Mouse (Mus musculus) macrophage (primary cell): ENCODE data around the gene Cep97. TPM values are rescaled to one million over a fixed set of nuclear protein-coding genes. Genes with fewer than 3 reads are reported as not detected.

Experiments
- H3K27ac ChIP-seq: fragments of 350-480 bp; formaldehyde crosslinking; 2 replicates; pipeline ENCODE4 v1.9.0; 2021
- H3K36me3 ChIP-seq: fragments of 350-480 bp; formaldehyde crosslinking; 2 replicates; pipeline ENCODE4 v1.9.0; 2021; ENCODE audit errors: inconsistent target
- H3K4me3 ChIP-seq: fragments of 350-480 bp; formaldehyde crosslinking; 2 replicates; pipeline ENCODE4 v1.9.0; 2021; ENCODE audit errors: inconsistent target
- H3K79me2 ChIP-seq: fragments of 350-480 bp; formaldehyde crosslinking; 2 replicates; pipeline ENCODE4 v1.9.0; 2021; ENCODE audit errors: inconsistent target
- WGBS: methylation state at CpG from one replicate; pipeline ENCODE4 v1.1.7; 2026; ENCODE audit warnings: inconsistent platforms; ENCODE audit not compliant: missing documents; 5-methylcytosine and 5-hydroxymethylcytosine counted together
- polyA plus RNA-seq: library from polyadenylated mRNA; stranded (reverse); fragments of 250-400 nt; gene quantifications from 3 replicates; pipeline ENCODE4 v1.2.4, GENCODE M21; 2018; ENCODE audit warnings: inconsistent platforms

Cep97 gene
- polyA plus RNA-seq, 1 experiment from 2014 or later: 1.5 TPM

DNA sequence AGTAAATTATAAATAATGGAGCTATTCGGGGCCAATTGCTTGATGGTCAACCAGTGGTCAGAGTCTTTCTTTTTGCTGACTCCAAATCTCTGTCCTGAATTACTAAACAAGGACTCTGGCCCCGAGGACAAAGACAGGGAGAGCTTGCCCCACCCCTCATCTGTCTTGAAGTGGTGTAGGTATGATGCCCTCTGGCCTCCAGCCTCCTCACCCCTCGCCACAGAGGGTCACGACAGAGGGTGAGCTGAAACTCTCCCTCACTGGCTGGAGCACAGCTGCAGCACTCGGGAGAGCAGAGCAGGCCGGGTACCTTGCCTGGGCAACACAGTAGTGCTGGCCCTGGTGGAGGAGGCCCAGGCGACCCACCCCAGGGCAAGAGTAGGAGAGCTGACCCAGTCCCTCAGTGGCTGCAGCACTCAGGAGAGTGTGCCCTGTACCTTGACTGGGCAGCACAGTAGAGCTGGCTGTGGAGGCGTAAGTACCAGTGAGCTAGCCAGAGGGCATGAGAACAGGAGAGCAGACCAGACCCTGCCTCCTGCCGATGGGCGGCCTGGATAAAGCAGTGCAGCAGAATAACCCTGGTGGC is 24.4 kb downstream of the Cep97 start:
- Histone ChIP-seq H3K27ac (no peak overlapping the region), H3K4me3 (no peak overlapping the region), H3K79me2 (no peaks in the 10 kb centered on the region), H3K36me3 (no peaks in the 10 kb centered on the region)
- WGBS: 90% methylated on average over 8 of the region's 10 CpGs

DNA sequence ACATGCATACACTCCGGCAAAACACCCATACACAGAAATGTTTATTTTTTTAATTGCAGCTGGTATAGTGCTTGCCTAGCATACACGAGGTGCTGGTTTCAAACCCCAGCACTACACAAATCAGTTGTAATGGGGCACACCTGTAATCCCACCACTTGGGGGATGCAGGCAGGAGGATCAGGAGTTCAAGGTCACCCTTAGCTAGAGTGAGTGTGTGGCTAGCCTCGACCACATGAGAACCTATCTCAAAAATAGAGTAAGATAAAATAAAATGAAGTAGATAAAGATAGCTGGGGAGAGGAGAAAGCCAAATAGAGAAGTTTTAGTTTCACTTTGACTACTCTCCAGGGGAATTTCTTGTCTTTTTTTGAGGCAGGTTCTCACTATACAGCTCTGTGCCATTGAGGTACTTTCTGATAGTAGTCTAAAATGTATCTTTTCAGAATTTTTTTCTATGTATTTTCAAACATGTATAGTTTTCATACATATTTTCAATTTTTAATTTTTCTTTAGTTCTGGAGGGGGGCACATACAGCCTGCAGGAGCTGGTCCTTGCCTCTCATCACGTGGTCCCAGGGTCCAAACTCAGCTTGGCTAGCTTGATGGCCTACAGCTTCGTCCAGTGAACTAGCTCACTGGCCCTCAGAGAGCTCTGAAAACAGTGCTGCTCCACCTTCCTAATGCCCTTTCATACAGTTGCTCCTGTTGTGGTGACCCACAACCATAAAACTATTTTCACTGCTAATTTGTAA is 27.6 kb downstream of the Cep97 start:
- Histone ChIP-seq H3K4me3 (no peak overlapping the region), H3K27ac (no peak overlapping the region), H3K79me2 (no peaks in the 10 kb centered on the region), H3K36me3 (no peaks in the 10 kb centered on the region)
- 71% methylated on average over 4 of the region's 5 CpGs for WGBS

DNA sequence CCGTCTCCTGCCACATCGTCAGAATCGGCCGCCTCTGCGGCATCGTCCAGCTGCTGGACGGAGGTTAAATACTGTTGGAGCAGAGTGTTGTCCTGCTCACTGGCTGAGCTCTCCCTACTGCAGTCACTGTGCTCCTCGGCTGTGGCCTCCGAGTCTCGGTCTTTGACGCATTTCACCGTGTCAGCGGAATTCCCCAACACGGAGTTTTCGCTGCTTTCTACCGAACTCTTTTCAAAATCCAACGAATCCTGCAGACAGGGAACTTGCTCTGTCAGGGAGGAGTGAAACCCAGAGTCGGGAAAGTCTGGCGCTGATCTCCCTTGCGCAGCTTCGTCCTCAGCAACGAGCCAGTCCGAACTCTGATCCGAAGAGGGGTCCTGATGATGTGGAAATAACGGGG is 29.3 kb downstream of the Cep97 start:
- WGBS: 92% methylated on average over 24 of the region's 25 CpGs
- no peak overlapping the region for H3K27ac ChIP-seq
- no peaks in the 10 kb centered on the region for H3K79me2 ChIP-seq

DNA sequence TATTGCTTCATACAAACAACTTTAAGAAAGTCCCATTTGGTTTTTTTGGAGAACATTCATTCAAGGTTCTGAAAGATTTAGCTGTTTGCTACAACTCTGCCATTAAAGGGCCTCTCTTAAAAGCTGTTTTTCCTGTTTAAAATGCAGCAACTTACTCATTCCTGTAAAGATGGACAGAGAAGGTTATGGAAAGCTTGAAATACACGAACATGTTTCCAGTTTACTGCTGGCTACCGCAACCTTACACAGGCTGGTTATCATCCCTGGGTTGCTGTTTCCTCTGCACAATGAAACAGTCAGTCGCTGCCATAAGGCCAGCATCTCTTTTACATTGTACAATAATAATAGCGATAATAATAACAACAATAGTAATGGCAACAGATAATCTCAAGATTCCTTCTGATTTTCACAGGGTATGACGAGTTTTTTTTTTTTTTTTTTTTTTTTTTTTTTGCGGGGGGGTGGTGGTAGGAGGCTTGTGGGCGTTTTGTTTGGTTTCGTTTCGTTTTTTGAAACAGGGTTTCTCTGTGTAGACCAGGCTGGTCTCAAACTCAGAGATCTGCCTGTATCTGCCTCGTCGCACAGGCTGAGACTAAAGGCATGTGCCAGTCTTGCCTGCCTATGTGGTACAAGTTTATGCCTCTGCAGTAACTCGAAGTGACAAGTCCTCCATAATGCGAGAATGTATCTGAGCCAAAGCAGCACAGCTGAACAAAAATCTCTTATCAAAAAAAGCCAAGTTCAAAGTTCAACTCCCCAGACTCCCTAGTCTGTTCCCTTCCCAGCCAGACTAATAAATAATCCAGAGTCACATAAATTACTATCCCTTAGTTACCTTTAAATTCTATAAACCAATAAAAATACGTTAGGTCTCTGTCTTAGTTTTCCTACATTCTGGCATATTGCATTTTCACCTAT is 32.6 kb downstream of the Cep97 start:
- Histone ChIP-seq H3K27ac (no peak overlapping the region), H3K36me3 (no peaks in the 10 kb centered on the region), H3K4me3 (no peak overlapping the region), H3K79me2 (no peaks in the 10 kb centered on the region)
- WGBS: 92% methylated on average over 12 of the region's 14 CpGs

More for the DNA sequence above, 29.3 kb downstream of the Cep97 start:
- no peak overlapping the region for H3K4me3 ChIP-seq
- H3K36me3 ChIP-seq: no peaks in the 10 kb centered on the region

DNA sequence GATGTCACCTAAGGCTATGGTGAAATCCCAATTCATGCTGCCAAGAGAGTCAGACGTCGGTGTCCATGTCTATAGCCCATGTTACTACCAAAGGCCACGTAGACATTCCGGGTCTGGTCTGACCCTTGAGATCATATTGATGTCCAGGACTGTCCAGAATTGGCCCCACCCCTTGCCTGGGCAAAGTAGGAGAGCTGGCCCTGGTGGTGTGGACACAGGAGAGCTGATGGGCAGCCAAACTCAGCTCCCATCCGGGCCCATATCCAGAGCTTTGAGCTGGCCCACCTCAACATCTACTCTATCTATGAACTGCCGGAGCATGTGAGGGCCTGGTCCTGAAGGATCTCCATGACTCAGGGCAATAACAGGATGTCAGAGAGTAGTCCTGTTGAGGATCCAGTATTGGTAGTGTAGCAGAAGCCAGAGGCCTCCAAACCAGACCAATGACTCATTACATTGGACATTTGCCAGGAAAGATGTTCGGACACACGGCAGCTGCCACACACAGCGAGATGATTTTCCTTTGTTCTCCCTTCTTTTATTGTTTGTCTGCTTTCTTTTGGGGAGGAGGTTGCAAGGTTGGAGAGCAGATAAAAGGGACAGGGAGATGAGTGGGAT is 36.2 kb downstream of the Cep97 start:
- H3K27ac ChIP-seq: no peak overlapping the region
- H3K4me3 ChIP-seq: no peak overlapping the region
- no peaks in the 10 kb centered on the region for H3K36me3 ChIP-seq
- 68% methylated on average over 9 of the region's 9 CpGs for WGBS
- H3K79me2 ChIP-seq: no peaks in the 10 kb centered on the region

DNA sequence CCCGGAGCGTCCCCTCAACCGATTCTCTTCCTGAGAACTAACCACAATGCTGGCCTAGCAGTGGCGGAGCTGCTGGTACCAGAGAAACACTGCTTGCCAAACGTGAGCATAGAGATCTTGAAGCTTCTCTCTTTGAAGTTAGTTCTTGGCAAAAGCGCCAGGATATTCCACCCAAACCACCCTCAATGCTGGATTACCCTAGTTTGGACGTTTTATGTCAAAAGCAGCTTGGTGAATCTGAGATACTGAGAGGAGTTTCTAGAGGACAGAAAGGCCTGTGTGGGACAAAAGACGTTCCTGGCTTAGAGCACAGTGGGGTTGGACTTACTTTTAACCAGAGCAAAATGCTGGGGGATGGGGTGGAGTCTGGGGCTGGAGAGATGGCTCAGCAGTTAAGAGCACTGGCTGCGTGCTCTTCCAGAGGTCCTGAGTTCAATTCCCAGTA is 39.0 kb downstream of the Cep97 start:
- H3K4me3 ChIP-seq: peak overlapping the region; percentile 28
- H3K79me2 ChIP-seq: no peaks in the 10 kb centered on the region
- 4% methylated on average over 8 of the region's 9 CpGs for WGBS
- H3K27ac ChIP-seq: no peak overlapping the region
- H3K36me3 ChIP-seq: no peaks in the 10 kb centered on the region

DNA sequence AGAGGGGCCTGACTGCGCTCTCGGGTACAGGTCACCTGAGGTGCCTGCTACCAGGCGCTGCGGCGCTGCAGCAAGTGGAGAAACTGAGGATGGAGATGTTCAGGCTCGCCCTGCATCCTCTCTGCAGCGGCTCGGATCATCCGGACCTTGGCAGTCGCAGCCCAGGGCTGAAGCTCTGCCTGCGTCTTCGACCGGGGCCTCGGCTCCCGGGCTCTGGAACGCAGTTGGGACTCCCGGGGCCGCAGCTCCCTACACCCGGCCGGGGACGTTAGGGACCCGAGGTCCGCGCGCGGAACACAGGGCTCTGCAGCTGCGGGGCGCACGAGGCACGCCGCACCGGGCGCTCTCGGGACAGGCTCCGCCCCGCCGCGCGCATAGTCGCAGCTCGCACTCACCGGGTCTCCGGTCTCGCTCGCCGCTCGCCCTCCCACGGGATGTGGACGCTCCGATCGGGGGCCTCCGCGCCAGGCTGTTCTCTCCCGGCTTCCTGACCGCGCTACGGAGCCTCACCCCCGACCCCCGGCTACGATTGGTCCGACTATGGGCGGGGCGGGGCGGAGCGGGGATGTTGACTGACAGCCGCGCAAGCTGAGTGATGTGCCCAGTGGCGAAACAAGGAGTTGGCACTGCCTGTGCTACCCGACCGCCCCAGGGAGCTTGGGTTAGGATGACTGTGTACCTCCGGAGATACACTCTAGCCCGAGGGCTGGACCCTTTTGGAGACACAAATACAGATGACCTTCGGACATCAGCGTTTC is 39.6 kb downstream of the Cep97 start, which contains the start of gene Nxpe3:
Gene Nxpe3, minus strand, starts transcription at position 393 of the 758 bp plus-strand sequence.
- 2% methylated on average over 66 of the region's 74 CpGs for WGBS
- Histone ChIP-seq H3K27ac (no peak within 1 kb of the TSS), H3K4me3 (peak within 1 kb of the TSS; percentile 29), H3K36me3 (no peaks in the 10 kb centered on the region), H3K79me2 (no peaks in the 10 kb centered on the region)

DNA sequence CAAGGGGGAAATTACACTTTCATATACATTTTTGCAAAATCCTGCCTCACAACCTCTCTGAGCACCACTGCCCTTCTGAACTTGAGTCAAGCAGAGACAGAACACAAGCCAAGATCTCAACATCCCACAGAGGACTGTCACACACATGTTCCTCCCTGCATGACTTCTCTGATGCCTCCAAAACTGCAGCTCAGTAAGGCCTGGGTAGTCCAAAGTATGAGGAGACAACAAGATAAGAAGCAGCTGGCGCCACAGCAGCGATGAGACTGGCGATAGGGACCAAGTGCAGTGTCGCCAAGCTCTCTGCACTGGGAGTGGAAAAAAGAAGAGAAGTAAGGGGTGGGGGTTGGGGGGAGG is 40.1 kb downstream of the Cep97 start:
- Histone ChIP-seq H3K79me2 (no peaks in the 10 kb centered on the region), H3K4me3 (peak overlapping the region; percentile 29), H3K36me3 (no peaks in the 10 kb centered on the region), H3K27ac (no peak overlapping the region)
- WGBS: 3% methylated on average over 4 of the region's 4 CpGs

DNA sequence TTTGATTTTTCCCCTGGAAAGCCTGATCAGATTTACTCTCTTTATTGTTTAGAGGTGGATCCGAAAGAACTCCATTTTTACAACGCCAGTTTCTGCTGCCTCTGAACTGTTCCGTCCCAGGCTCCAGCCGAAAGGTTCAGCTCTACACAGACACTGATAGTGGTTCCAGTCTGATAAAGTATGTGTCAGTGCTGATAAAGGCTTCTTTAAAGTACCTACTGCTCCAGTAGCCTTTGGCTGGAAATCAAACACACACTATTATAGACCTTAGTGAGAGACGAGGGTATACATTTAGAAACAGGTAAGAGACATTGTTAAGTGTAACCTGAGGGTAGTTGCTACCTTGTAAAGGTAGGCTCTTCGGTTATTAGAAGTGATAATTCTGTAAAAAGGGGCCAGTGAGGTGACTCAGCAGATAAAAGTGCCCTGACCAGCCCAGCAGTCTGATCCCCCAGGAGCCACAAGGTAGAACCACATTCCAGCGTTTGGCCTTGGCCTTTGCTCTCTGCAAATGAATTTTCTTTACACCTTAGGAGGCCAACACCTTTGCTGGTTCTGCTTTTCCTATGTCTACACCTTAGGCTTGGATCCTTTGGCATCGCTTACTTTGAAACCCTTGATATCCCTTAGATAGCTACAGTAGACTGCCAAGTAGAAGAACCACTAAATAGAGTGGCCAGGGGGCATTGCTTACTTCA is 41.1 kb downstream of the Cep97 start:
- Histone ChIP-seq H3K36me3 (no peaks in the 10 kb centered on the region), H3K79me2 (no peaks in the 10 kb centered on the region), H3K4me3 (no peak overlapping the region), H3K27ac (no peak overlapping the region)
- 86% methylated on average over 8 of the region's 8 CpGs for WGBS

DNA sequence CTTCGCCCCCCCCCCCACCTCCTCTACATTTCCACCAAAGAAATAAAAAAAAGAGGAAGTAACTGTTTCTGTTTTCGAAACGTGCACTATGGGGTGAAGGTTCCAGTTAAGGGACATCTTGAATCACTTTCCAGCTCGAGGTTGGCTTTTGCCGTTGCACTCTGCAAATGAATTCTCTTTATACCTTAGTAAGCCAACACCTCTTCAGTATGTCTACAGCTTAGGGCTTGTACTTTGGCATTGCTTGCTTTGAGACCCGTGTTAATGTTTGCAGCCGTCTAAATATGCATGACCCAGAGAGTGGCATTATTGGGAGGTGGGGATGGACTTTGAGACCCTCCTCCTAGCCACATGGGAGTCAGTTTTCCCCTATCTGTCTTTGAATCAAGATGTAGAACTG is 42.2 kb downstream of the Cep97 start:
- H3K79me2 ChIP-seq: no peaks in the 10 kb centered on the region
- 12% methylated on average over 6 of the region's 7 CpGs for WGBS
- H3K27ac ChIP-seq: no peak overlapping the region
- no peaks in the 10 kb centered on the region for H3K36me3 ChIP-seq
- H3K4me3 ChIP-seq: no peak overlapping the region

DNA sequence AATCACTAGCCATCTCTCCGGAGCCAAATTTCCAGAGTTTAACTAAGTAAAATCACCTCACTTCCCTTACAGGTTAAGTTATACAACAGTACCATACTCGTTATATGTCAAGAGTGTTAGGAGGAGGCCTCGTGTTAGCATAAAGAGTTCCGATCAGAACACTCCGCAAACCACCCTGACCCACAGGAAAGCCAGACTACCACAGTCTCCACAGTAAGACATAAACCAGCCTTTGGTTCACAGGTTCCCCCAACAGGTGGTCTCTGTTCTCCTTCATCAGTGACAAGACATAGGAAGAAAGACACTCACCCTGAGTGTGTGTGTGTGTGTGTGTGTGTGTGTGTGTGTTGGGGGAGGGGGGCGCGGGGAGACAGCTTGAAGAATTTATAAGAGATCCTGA is 43.3 kb downstream of the Cep97 start:
- Histone ChIP-seq H3K36me3 (no peaks in the 10 kb centered on the region), H3K4me3 (no peak overlapping the region), H3K79me2 (no peaks in the 10 kb centered on the region), H3K27ac (no peak overlapping the region)
- 85% methylated on average over 5 of the region's 7 CpGs for WGBS

DNA sequence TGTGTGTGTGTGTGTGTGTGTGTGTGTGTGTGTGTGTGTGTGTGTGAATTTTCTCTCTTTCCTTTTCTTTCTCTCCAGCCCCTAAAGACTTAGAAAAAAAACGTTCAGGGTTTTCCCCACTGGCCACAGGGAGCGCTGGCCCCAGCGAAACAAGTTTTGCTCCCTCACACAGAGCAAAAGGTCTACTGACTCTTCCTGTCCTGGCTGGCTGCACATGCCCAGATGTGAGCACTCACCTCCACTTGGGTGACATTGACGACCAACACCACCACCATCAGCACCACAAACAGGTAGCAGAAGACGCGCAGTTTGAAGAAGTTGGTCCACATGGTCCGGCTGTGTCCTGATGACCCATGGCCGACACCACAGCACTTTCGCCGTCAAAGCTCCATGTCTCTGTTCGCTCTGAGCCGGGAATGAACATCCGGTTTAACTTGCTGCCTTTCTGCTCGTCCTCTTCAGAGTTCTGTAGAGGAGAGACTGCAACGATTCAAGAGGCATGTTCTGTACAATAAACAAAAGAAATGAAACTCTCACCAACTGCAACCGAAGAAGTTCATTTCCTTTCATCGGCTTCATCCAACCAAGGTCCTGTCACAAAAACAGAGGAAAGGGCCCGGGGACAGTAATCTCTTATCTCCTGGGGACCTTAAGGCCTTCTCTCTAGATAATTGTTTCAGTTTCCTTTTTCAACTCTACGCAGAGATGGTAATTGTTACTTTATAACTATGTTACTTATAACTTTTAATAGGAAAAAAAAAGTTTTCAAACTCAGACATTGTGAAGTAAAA is 44.1 kb downstream of the Cep97 start:
- WGBS: 83% methylated on average over 19 of the region's 19 CpGs
- no peaks in the 10 kb centered on the region for H3K79me2 ChIP-seq
- H3K4me3 ChIP-seq: no peak overlapping the region
- H3K36me3 ChIP-seq: no peaks in the 10 kb centered on the region
- H3K27ac ChIP-seq: no peak overlapping the region

DNA sequence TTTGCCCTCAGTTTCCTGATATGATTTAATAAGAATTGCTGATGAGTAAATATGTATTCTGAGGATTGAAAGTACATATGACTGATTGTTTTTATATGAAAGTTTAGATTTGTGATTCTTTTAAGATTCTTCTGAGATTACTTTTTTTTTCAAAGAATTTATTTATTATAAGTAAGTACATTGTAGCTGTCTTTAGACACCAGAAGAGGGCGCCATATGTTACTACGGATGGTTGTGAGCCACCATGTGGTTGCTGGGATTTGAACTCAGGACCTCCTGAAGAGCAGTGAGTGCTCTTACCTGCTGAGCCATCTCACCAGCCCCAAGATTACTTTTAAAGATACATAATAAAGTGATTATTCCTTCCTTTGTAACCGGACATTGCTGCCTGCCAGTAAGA is 45.2 kb downstream of the Cep97 start:
- H3K36me3 ChIP-seq: no peaks in the 10 kb centered on the region
- WGBS: 92% methylated on average over 3 of the region's 3 CpGs

More for the DNA sequence above, 45.2 kb downstream of the Cep97 start:
- H3K27ac ChIP-seq: no peak overlapping the region
- H3K4me3 ChIP-seq: no peak overlapping the region
- H3K79me2 ChIP-seq: no peaks in the 10 kb centered on the region
